Mouse (Mus musculus) myocyte (in vitro differentiated cells): ENCODE measurements around the gene Nt5c2. TPM values are rescaled to one million over a fixed set of nuclear protein-coding genes. Genes with fewer than 3 reads are reported as not detected.
A peak's percentile ranks its signal among the peaks of the same experiment; 100 is the strongest.

Experiments used
- H3K27me3 ChIP-seq: one replicate; pipeline ENCODE4 v1.6.1; 2011; ENCODE audit not compliant: control insufficient read depth, insufficient read depth, insufficient read length
- H3K36me3 ChIP-seq: one replicate; pipeline ENCODE4 v1.6.1; 2011; ENCODE audit not compliant: control insufficient read depth, insufficient read depth
- H3K4me2 ChIP-seq: one replicate; pipeline ENCODE4 v1.6.1; 2011; ENCODE audit warnings: low read depth, control low read depth
- H3K4me3 ChIP-seq: one replicate; pipeline ENCODE4 v1.5.1; 2011; ENCODE audit warnings: mild to moderate bottlenecking, control low read depth, moderate library complexity
- H3K79me2 ChIP-seq: one replicate; pipeline ENCODE4 v1.6.1; 2011; ENCODE audit not compliant: control insufficient read depth, insufficient read depth
- H3ac ChIP-seq: one replicate; pipeline ENCODE4 v1.6.1; 2011; ENCODE audit not compliant: control insufficient read depth, insufficient read length
- CEBPB ChIP-seq: IDR thresholded peaks from 2 replicates; pipeline ENCODE4 v1.6.1; 2011; ENCODE audit warnings: mild to moderate bottlenecking, moderate library complexity; ENCODE audit not compliant: poor library complexity, insufficient read depth, severe bottlenecking
- E2F4 ChIP-seq: IDR thresholded peaks from one replicate; pipeline ENCODE4 v1.6.1; 2011; ENCODE audit warnings: mild to moderate bottlenecking, control low read depth, moderate library complexity; ENCODE audit not compliant: insufficient read depth
- MAX ChIP-seq: IDR thresholded peaks from one replicate; pipeline ENCODE4 v1.6.1; 2011; ENCODE audit warnings: low read depth, mild to moderate bottlenecking, control low read depth
- MYOD1 ChIP-seq, 3 experiments: IDR thresholded peaks; one replicate each; pipeline ENCODE4 v1.6.1; 2011; ENCODE audit warnings: control low read depth in 2 of 3, low read depth in 2 of 3, mild to moderate bottlenecking in 2 of 3, moderate library complexity in 1 of 3; ENCODE audit not compliant: insufficient read length in 2 of 3, control insufficient read depth in 1 of 3
- MYOG ChIP-seq, 3 experiments: IDR thresholded peaks; one replicate each; pipeline ENCODE4 v1.6.1; 2011; ENCODE audit warnings: control low read depth in 2 of 3, low read depth in 2 of 3, mild to moderate bottlenecking in 2 of 3; ENCODE audit not compliant: insufficient read length in 2 of 3, control insufficient read depth in 1 of 3, insufficient read depth in 1 of 3
- POLR2A ChIP-seq: IDR thresholded peaks from one replicate; pipeline ENCODE4 v1.6.1; 2011; ENCODE audit warnings: low read depth, mild to moderate bottlenecking, control low read depth, moderate library complexity; ENCODE audit not compliant: insufficient read length
- POLR2AphosphoS2 ChIP-seq: IDR thresholded peaks from one replicate; pipeline ENCODE4 v1.6.1; 2011; ENCODE audit warnings: low read depth, control low read depth; ENCODE audit not compliant: insufficient read length
- REST ChIP-seq: IDR thresholded peaks from one replicate; pipeline ENCODE4 v1.6.1; 2011; ENCODE audit warnings: mild to moderate bottlenecking, control low read depth, moderate library complexity; ENCODE audit not compliant: insufficient read depth, insufficient read length
- SRF ChIP-seq: IDR thresholded peaks from one replicate; pipeline ENCODE4 v1.6.1; 2011; ENCODE audit warnings: low read depth; ENCODE audit not compliant: control insufficient read depth, insufficient read length
- TCF12 ChIP-seq: IDR thresholded peaks from one replicate; pipeline ENCODE4 v1.6.1; 2011; ENCODE audit warnings: mild to moderate bottlenecking, control low read depth; ENCODE audit not compliant: poor library complexity, insufficient read depth, severe bottlenecking
- TCF3 ChIP-seq: IDR thresholded peaks from one replicate; pipeline ENCODE4 v1.6.1; 2011; ENCODE audit warnings: low read depth, control low read depth; ENCODE audit not compliant: insufficient read length
- USF1 ChIP-seq: IDR thresholded peaks from one replicate; pipeline ENCODE4 v1.6.1; 2011; ENCODE audit warnings: low read depth, mild to moderate bottlenecking, control low read depth, moderate library complexity
- polyA plus RNA-seq: library from polyadenylated mRNA; unstranded; fragments of >200 nt; fragmentation: generic; extraction: Trizol; gene quantifications from one replicate; pipeline ENCODE4 v1.2.1, GENCODE M21; 2012; ENCODE audit warnings: missing spikeins

The Nt5c2 gene
- polyA plus RNA-seq, 1 experiment: 19.5 TPM

DNA sequence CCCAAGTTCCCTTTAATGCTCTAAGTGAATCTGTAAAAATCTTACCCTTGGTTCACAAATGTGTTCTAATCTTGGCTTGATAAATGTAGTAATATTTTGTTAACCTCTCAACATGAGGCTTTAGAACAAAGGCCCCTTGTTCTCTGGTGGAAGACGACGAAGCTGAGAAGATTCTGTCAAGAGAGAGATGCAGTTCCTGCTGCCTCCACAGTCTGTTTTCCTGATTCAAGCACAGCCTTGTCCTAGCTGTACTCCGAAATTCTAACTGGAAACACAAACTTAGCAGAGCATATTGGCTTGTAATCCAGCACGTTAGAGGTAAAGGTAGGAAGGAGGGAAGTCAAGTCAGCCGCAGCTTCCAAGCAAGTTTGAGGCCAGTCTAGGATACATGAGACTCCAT lies 62.0 kb downstream of the Nt5c2 start:
- H3K4me3 ChIP-seq: no peak overlapping the region
- peaks cover 75% of the 10 kb centered on the region for H3K79me2 ChIP-seq
- no peak overlapping the region for H3K4me2 ChIP-seq
- H3ac ChIP-seq: no peak overlapping the region
- H3K27me3 ChIP-seq: no peaks in the 10 kb centered on the region
- H3K36me3 ChIP-seq: peaks cover 20% of the 10 kb centered on the region
- TF ChIP-seq MAX: no peak
- TF ChIP-seq CEBPB: no peak
- no peak for TF ChIP-seq TCF3
- no peak for TF ChIP-seq SRF
- no peak for TF ChIP-seq TCF12
- TF ChIP-seq E2F4: no peak
- no peak for TF ChIP-seq REST
- TF ChIP-seq POLR2AphosphoS2: no peak

DNA sequence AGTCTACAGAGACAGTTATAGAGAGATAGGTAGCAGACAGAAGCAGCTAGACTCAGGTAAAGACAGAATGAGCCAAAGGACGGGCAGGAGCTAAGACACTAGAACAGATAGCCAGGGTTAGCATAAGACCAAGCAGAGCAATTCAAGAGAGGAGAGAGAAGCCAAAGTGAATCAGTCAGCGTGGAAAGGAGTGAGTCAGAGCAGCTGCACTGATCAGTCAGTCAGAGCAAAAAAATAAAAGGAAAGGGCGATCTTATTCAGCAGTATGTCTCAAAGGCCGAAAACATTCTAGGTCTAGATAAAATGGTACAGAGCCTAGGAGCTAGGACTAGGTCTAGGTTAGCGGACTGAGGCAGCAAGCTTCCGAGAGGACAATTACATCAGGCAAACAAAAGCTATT lies 70.6 kb downstream of the Nt5c2 start:
- H3K79me2 ChIP-seq: peaks cover 74% of the 10 kb centered on the region
- H3K36me3 ChIP-seq: peaks cover 10% of the 10 kb centered on the region
- no peak overlapping the region for H3K4me3 ChIP-seq
- no peak overlapping the region for H3ac ChIP-seq
- H3K27me3 ChIP-seq: no peaks in the 10 kb centered on the region
- H3K4me2 ChIP-seq: peak overlapping the region; percentile 70
- peak; percentile 60 for TF ChIP-seq TCF3
- no peak for TF ChIP-seq USF1
- TF ChIP-seq POLR2AphosphoS2: no peak
- no peak for TF ChIP-seq POLR2A
- no peak for TF ChIP-seq MAX
- no peak for TF ChIP-seq CEBPB
- no peak for TF ChIP-seq E2F4
- TF ChIP-seq REST: no peak
- TF ChIP-seq SRF: no peak
- peak; percentile 74 for TF ChIP-seq TCF12
- peak in 1 of 3 experiments; percentile 64 for TF ChIP-seq MYOG (IDR thresholded peaks at IDR 0.05; ENCODE audit: control insufficient read depth in 1 of 3, insufficient read depth in 1 of 3, insufficient read length in 2 of 3, low read depth in 2 of 3)
- peak; percentile 95 to 99 (median 97) for TF ChIP-seq MYOD1 (IDR thresholded peaks at IDR 0.05; ENCODE audit: control insufficient read depth in 1 of 3, insufficient read length in 2 of 3, low read depth in 2 of 3)

DNA sequence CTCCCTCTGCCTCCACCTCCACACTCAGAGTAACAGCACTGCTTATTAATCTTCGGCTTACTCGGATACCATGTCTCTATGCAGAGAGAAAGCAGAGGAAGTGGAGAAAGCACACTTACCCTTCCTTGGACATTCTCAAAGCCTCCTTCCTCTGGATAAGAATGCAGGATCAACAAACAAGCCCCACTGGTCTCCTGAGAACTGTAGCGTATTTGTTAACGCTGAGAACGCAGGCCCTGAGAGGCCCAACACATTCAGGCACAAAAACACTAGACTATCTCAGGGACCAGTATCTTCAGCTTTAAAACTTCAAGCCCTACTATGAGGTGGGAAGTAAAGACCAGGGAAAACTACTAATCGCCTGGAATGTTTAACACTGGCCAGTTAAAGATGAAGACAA lies 77.8 kb downstream of the Nt5c2 start:
- Histone ChIP-seq H3K27me3 (no peaks in the 10 kb centered on the region), H3ac (no peak overlapping the region), H3K4me2 (no peak overlapping the region), H3K4me3 (no peak overlapping the region), H3K36me3 (no peaks in the 10 kb centered on the region), H3K79me2 (peaks cover 48% of the 10 kb centered on the region)
- TF ChIP-seq MYOD1 (IDR thresholded peaks at IDR 0.05; ENCODE audit: control insufficient read depth in 1 of 3, insufficient read length in 2 of 3, low read depth in 2 of 3): no peak
- no peak for TF ChIP-seq POLR2AphosphoS2
- TF ChIP-seq POLR2A: no peak
- TF ChIP-seq MAX: no peak
- TF ChIP-seq MYOG (IDR thresholded peaks at IDR 0.05; ENCODE audit: control insufficient read depth in 1 of 3, insufficient read depth in 1 of 3, insufficient read length in 2 of 3, low read depth in 2 of 3): no peak
- TF ChIP-seq TCF3: no peak
- no peak for TF ChIP-seq REST

DNA sequence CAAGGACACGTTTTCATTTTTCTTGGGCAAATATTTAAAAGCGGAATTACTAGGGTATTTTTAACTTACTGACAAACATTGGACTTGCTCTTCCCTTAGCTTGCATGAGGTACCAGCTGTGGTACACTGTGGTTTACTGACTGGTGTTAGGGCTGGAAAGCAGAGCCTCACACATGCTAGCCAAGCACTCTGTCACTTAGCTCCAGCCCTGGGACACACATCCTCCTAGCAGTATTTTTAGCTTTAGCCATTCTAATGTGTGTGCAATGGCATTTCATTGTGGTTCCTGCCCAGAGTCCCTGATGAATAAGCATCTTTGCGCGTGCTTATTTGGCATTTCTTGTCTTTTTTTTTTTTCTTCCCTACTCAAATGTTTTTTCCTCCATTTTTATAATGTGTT lies 80.9 kb downstream of the Nt5c2 start:
- no peaks in the 10 kb centered on the region for H3K36me3 ChIP-seq
- H3K27me3 ChIP-seq: no peaks in the 10 kb centered on the region
- H3K4me3 ChIP-seq: no peak overlapping the region
- peak overlapping the region; percentile 40 for H3K4me2 ChIP-seq
- TF ChIP-seq CEBPB (no peak), E2F4 (no peak), MYOD1 (IDR thresholded peaks at IDR 0.05; ENCODE audit: control insufficient read depth in 1 of 3, insufficient read length in 2 of 3, low read depth in 2 of 3) (peak in 2 of 3 experiments; percentile 72 to 84), SRF (no peak), TCF3 (no peak), MYOG (IDR thresholded peaks at IDR 0.05; ENCODE audit: control insufficient read depth in 1 of 3, insufficient read depth in 1 of 3, insufficient read length in 2 of 3, low read depth in 2 of 3) (peak; percentile 6 to 87 (median 80)), REST (no peak)
- H3ac ChIP-seq: no peak overlapping the region
- peaks cover 36% of the 10 kb centered on the region for H3K79me2 ChIP-seq

DNA sequence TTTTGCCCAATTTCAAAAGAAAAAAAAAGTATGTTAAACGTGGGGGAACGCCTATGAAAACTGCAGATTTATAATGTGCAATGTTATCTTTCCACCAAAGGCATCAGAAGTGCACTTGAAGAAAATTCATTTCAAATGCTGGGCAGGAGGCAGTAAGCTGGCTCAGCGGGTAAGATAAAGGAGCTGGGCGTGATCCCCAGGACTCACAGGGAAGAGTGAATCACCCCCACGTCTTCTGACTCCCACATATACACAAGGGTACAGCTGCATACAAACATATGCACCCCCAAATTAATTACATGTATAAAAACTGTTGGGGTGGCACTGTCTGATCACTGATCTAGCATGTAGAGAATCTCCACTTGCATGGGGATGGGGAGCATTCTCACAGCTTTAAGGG lies 82.3 kb downstream of the Nt5c2 start:
- H3K4me3 ChIP-seq: no peak overlapping the region
- H3K79me2 ChIP-seq: peaks cover 47% of the 10 kb centered on the region
- no peak for TF ChIP-seq POLR2A
- no peak for TF ChIP-seq REST
- TF ChIP-seq USF1: no peak
- TF ChIP-seq SRF: no peak
- no peak for TF ChIP-seq MYOD1 (IDR thresholded peaks at IDR 0.05; ENCODE audit: control insufficient read depth in 1 of 3, insufficient read length in 2 of 3, low read depth in 2 of 3)
- TF ChIP-seq E2F4: no peak
- TF ChIP-seq TCF3: no peak
- TF ChIP-seq TCF12: no peak
- no peak for TF ChIP-seq POLR2AphosphoS2
- TF ChIP-seq CEBPB: no peak
- TF ChIP-seq MAX: no peak
- TF ChIP-seq MYOG (IDR thresholded peaks at IDR 0.05; ENCODE audit: control insufficient read depth in 1 of 3, insufficient read depth in 1 of 3, insufficient read length in 2 of 3, low read depth in 2 of 3): no peak
- no peak overlapping the region for H3ac ChIP-seq
- H3K36me3 ChIP-seq: no peaks in the 10 kb centered on the region
- peak overlapping the region; percentile 40 for H3K4me2 ChIP-seq
- no peaks in the 10 kb centered on the region for H3K27me3 ChIP-seq
